Mouse (Mus musculus): ENCODE results near the gene 9630041A04Rik.

9630041A04Rik gene

DNA sequence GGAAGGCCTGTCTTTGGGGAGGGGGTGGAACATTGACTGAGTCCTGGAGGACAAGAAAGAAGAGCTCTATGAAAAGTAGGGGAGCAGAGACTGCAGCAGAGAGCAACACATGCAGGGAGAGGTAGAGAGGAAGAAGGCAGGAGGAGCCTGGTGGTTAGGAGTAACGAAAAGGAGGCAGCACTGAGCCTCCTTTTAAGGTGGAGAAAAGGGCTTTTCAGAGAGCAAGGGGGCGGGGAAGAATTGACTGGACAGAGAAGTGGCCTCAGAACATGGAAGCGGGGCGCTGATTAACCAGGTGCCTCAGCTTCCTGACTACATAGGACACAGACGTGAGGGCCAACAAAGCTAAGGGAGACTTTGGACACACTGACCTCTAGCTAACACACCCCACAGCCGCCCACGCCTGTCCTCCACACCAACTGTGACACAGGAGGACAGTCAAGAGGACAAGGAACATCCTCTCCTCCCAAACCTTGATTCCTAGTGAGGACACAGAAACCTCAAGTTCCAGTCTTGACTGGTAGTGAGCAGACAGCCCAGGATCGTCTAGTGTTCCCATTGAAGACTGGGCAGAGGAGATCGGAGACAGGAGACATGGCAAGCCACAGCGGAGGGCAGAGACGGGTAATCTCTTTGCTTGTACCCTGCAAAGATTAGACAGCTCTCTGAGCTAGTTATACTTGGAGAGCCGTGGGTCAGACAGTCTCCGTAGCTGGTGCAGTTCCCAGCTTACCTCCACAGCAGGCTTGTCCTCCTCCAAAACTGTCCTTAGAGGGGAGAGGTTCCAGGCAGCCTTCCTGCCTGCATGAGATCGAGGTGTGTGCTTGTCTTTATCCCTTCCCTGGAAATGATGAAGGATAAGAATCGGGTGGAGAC is at the start of gene 9630041A04Rik:
9630041A04Rik (plus strand) TSS at position 246 of the 876 bp plus-strand sequence.
- in situ Hi-C loops (cut with MboI; ENCODE audit: low sequenced_read_pairs), result no loop called here

DNA sequence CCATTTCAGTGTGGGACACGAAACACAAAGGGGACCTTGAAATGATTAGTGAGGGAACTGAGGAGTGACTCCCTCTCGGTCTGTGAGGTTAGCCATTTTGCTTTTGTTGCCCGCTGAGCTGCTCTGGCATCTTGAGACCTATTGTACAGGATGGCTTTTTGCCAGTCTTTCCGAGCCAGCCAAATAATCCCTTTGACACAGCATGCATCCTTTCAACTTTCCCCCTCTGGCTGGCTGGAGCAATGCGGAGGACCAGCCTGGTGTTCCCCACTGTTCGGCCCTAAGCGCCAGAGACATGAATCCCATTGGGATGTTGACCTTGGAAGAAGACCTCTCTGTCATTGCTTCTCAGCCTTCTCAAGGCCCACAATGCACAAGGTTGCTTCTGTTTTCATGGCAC is 37.7 kb upstream of the 9630041A04Rik start:
- in situ Hi-C loops (cut with MboI; ENCODE audit: low sequenced_read_pairs), result no loop called here

GRCm38 (mm10) chr9:101825626-101826025 is 36.0 kb upstream of the 9630041A04Rik start:
- in situ Hi-C loops (cut with MboI; ENCODE audit: low sequenced_read_pairs), result no loop called here

DNA sequence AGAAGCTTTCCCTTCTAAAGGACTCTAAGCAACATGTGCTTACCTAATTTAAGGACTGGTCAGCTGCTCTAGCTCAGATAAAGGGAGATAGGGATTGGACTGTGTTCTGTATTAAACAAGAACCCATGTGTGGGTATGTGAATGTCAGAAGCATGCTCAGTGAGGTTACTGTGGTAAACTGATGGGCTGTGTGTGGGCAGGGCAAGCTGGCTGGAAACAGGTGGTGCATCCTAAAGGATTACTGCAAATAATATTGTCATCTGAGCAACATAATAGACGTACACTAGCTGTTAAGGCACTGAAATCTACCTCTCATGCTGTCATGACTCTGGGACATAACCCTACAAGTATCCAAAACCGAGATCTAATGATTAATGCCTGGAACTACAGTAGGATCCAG is 28.0 kb upstream of the 9630041A04Rik start:
- in situ Hi-C loops (cut with MboI; ENCODE audit: low sequenced_read_pairs), result no loop called here

GRCm38 (mm10) chr9:101841101-101841500 is 20.5 kb upstream of the 9630041A04Rik start:
- in situ Hi-C loops (cut with MboI; ENCODE audit: low sequenced_read_pairs), result no loop called here

- in situ Hi-C loops (cut with MboI; ENCODE audit: low sequenced_read_pairs), result no loop called here
These were observed 17.7 kb upstream of the 9630041A04Rik start for GRCm38 (mm10) chr9:101843893-101844292.

DNA sequence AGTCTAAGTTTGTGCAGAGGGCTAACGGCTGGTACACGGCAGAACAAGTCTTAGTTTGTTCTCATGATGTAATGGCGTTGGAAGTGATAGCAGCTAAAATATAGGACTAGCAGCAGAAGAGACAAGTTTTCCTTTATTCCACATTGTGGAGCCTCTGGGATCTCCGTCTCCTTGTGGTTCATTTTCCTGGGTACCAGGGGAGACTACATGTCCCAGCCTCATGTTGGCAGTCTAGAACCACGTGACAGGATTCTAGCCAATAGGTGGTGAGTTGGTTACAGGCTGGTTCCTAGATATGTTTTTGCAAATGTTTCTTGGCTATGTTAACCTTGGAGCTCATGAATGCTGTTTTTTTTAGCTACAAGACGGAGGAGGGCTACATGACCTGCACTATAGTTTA is 15.9 kb upstream of the 9630041A04Rik start:
- in situ Hi-C loops (cut with MboI; ENCODE audit: low sequenced_read_pairs), result no loop called here

DNA sequence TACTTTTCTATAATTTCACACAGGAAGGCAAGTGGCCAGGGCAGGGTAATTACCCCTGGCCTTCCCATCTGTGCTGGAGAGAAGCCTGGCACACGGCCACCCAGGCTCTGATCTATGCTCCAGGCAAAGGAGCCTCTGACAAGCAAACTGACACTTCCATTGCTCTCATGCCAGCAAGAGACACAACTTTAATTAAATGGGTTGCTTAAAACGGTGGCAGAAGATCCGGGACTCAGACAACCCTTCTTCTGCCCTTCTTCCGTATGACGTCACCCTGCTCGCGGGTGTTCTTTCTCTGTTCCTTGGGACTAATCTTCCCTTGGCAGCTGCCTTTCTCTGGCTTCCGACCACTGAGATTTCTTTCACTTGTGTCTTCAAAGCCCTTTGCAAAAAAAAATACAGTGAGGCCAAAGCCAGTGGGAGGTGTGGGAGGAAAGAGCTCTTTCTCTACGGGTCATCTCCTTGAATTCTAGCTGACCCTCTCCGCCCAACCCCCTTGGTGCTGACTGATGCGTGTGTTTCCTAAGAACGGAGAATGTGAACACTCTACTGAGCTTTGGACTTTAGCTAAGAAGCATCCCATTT is 932 bp downstream of the 9630041A04Rik start:
- in situ Hi-C loops (cut with MboI; ENCODE audit: low sequenced_read_pairs), result no loop called here

GRCm38 (mm10) chr9:101863130-101863529 is 1.5 kb downstream of the 9630041A04Rik start:
- in situ Hi-C loops (cut with MboI; ENCODE audit: low sequenced_read_pairs), result no loop called here

GRCm38 (mm10) chr9:101868593-101868992 is 7.0 kb downstream of the 9630041A04Rik start:
- in situ Hi-C loops (cut with MboI; ENCODE audit: low sequenced_read_pairs), result no loop called here

DNA sequence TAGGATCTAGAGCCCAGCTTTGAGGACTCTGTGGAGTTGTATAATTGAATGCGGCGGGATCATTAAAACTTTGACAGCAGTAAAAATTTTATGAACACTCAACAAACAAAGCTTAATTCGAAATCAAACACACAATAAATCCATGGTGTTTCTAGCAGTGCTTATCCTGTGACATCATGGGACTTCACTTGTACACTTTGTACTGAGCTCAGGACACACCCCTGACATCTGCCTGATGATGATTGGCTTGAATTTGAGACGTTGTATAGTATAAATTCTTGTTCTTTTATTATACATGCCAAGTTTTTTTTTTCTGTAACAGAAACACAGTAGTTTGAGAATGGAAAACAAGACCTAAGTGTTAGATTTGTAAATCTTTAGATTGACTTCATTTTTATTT is 8.4 kb downstream of the 9630041A04Rik start:
- in situ Hi-C loops (cut with MboI; ENCODE audit: low sequenced_read_pairs), result no loop called here

GRCm38 (mm10) chr9:101875306-101875705 is 13.7 kb downstream of the 9630041A04Rik start:
- in situ Hi-C loops (cut with MboI; ENCODE audit: low sequenced_read_pairs), result no loop called here

- in situ Hi-C loops (cut with MboI; ENCODE audit: low sequenced_read_pairs), result no loop called here
These were observed 15.7 kb downstream of the 9630041A04Rik start for GRCm38 (mm10) chr9:101877109-101877987.

DNA sequence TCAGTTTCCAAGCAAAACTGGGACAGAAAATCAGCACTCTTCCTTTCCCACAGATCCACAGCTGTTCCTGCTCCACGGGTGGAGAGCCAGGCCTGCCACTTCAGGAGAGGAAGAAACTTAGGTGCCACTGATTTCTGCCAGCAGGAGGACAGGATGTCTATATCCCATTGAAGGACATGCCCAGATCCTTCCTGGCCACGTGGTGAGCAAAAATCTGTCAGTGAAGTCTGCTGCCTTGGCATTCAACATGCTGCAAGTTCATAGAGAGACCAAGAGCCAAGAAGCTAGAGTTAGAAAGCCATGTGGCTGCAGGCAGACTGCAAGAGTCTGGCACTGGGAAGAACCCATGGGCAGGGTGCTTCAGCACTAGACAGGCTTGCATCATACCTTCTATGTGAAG is 21.7 kb downstream of the 9630041A04Rik start:
- in situ Hi-C loops (cut with MboI; ENCODE audit: low sequenced_read_pairs), result no loop called here

- in situ Hi-C loops (cut with MboI; ENCODE audit: low sequenced_read_pairs), result no loop called here
These were observed 36.2 kb downstream of the 9630041A04Rik start for GRCm38 (mm10) chr9:101897851-101898250.

- in situ Hi-C loops (cut with MboI; ENCODE audit: low sequenced_read_pairs), result no loop called here
These were observed 41.8 kb downstream of the 9630041A04Rik start for GRCm38 (mm10) chr9:101903406-101903805.

DNA sequence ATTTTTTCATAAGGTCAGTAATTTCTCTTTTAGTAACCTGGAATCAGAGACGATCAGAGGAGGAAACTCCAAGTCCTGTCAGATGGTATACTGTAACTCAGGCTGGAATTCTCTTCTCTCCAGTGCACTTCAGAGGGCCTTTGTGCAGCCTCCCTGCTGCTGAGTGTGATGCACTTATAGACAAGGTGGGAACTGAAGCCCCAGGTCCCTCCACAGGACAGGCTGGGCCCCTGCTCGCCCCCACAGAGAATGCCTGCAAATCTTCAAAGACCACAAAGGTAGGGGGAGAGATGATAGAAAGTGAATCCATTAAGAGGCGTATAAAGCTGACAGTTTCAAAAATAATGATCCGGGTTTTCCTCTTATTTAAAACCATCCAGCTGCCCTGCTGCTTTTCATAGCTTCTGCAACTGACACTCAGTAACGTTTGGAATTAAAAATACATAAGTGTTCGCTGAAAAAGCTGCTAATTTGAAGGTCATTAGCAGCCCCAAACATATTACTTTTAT is 46.2 kb downstream of the 9630041A04Rik start:
- in situ Hi-C loops (cut with MboI; ENCODE audit: low sequenced_read_pairs), result no loop called here

DNA sequence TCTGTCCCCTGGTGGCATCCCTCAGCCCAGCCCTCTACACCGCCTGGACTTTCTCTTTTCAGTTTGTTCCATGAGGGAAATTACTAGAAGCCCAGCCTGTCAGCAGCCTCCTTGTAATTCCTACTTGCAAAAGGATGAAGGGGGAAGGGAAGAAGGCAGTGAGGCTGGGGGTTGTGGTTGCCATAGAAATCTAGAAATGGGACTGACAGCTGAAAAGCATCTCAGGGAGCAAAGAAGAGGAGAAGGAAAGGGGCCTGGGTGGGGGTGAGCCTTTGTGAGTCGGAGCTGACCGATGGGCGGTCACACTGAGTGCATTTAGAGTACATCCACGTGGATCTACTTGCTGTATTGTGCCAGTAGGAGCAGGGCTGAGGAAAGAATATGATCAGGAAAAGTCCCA is 47.2 kb downstream of the 9630041A04Rik start:
- in situ Hi-C loops (cut with MboI; ENCODE audit: low sequenced_read_pairs), result no loop called here

- in situ Hi-C loops (cut with MboI; ENCODE audit: low sequenced_read_pairs), result no loop called here
These were observed 47.9 kb downstream of the 9630041A04Rik start for GRCm38 (mm10) chr9:101909491-101909890.

- in situ Hi-C loops (cut with MboI; ENCODE audit: low sequenced_read_pairs), result no loop called here
These were observed 49.7 kb downstream of the 9630041A04Rik start for GRCm38 (mm10) chr9:101911176-101911866.

Measured in CH12F3 (cell line).